Mouse (Mus musculus) CD4-positive, CD25-positive, alpha-beta regulatory T cell, adult 4 months (primary cell): ENCODE results near the gene Tmem120b. TPM values are rescaled to one million over a fixed set of nuclear protein-coding genes. Genes with fewer than 3 reads are reported as not detected.

ENCODE experiments used
- ATAC-seq: one replicate; pipeline ENCODE4 v1.8.0; 2017
- polyA plus RNA-seq, 2 experiments: library from polyadenylated mRNA; unstranded; fragments of 100-300 nt; shearing (Covaris generic); gene quantifications; one replicate each; pipeline ENCODE4 v1.2.1; 2017

Tmem120b gene
- polyA plus RNA-seq, 2 experiments from 2014 or later, result 3.4 to 4.3 TPM

DNA sequence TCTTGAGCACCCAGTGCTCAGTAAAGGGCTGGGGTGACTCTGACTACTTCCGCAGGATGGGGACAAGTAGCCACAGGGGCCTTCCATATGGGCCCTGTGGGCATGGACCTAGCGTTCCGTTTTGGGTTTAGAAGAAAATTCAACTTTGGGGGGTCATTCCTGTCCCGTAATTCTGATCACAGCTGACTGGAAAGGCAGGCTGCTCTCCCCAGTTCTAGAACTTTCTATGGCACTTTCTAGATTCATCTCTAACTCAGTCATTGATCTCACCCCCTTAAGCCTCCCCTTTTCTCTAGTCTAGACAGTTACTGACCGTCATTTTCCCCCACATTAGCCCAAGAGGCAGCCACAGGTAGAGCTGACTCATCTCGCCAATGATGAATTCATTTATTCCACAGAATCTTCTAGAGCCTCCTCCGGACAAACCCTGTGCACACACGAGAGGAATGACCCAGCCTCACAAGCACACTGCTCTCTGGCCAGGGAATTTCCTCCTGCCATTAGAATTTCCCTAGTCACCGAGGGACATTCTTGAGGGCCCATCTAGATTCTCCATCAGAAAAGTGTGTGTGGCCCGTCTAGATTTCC, 61.0 kb downstream of the Tmem120b start:
- ATAC-seq, result no peak

GRCm38 (mm10) chr5:123130030-123130813, 62.0 kb downstream of the Tmem120b start:
- ATAC-seq, result no peak

DNA sequence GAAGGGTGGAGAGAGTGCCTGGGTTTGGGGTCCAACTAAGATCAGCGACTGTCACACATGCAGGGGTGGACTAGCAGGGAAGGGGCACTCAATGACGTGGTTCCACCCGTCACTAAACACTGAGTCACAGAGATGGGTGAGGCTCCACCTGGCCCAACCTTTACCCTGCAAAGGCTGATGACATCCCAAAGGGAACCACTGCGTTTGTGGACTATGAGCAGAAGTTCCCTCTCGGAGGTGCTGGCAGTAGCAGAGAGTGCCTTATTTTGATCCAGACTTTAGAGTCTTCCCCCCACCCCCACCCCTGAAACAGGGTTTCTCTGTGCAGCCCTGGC, 62.6 kb downstream of the Tmem120b start:
- ATAC-seq, result no peak

DNA sequence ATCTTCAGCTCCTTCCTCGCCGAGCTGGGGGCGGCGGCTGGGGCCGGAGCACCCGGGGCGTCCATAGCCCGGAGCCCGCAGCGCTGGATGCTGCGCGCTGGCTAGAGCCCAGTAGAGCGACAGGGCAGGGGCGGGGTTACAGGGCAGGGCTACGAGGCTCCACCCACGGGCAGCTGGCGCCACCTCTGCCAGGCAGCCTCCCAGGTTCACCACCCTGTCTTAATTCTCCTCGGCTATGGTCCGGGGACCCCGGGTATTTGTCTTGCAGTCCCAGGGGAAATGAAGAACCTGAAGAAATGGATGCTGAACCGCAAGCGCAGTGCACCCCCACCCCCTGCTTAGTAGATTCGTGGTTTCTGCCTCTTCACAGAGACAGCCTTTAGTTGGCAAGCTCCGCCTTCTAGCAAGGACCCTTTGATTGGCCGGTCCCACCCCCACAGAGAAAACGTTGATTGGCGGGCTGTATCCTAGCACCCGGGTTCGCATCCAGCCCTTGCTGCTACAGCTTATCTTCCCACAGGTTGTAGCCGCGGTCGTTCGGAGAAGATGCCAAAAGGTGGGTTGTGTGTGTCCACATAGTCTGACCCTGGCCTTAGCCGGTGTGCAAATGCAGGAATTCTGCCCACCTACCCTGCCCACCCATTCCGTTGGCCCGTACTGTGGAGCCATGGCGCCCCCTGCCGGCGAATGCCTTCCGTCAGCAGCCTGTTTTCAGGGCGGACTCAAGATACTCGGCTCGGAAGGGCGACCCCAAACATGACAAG, 64.3 kb downstream of the Tmem120b start, which contains the start of gene Rhof:
TSS of gene Rhof (minus strand) at position 385 of the 764 bp plus-strand sequence.
- ATAC-seq, result peak; percentile 65

DNA sequence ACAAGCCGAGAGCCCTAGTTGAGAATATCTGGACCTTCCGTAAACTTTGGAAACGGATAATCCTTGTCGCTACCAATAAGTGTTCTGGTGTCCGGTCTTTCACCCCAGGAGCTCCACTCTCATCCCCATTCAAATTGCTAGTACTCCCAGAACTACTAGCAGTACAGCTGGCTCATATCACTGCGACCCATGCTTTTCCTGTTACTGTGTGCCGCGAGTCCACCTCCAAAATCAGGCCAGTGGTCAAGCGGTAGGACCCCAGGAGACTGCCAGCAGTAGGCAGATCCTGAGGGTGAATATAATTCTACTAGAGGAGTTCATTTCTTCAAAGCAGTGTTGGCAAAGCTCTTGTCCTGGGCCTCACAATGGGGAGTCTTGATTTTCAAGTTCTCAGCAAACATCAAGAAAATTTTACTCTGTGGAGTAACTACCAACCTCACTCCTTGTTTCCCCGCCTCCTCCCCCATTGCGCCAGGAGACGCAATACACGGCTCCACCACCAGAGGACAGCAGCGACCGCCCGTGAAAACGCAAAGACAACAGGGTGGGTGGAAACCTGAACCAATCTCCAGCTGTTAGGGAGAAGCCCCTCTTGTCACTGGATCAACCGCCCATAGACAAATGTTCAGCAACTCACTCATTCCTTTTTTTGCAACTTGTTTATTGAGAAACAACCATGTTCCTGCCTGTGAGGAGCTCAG, 65.0 kb downstream of the Tmem120b start:
- peak; percentile 5 for ATAC-seq

DNA sequence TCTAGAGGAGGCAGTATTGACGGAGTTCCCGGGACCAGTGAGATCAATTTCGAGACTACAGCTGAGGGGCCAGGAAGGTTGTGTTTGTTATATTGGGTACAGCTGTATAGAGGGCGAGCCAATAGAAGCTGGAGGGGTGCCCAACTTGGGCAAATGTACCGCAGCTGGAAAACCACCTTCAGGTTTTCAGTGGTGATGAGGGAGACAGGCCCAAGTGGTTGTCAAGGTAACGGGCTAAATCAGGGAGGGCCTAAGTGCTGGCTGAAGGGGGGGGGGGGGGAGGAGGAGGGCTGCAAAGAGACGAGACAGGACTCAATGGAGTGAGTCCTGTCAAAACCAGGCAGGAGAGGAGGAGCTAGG, 65.5 kb downstream of the Tmem120b start:
- no peak for ATAC-seq

DNA sequence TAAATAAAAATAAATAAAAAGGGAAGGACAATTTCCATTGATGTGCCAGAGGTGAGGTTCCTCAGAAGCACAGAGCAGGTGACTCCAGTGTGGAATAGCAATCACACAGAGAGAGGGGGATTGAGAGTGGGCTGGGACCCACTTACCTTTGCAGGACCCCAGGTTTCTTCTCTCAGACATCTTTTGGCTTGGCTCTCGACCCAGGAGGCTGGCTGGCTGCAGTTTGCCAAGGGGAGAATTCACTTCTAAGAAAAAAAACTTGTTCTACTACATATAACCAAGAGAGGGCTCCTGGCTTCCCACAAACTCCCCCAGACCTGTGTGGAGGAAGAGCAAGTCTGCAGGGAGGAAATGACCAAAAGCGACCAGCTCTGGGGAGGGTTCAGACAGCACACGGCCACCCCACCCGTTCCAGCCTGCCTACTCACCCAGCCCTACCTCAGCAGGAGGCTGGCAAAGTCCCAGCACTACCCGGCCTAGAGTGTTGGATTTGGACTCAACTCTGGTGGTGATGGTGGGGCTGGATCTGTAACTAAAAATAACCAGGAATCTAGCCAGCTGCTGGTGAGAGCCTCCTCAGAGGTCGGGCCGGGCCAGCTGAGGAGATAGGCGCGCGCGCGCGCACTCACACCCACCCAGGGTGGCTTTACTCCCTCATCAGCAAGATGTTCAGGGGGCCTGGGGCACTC, 66.1 kb downstream of the Tmem120b start:
- no peak for ATAC-seq

DNA sequence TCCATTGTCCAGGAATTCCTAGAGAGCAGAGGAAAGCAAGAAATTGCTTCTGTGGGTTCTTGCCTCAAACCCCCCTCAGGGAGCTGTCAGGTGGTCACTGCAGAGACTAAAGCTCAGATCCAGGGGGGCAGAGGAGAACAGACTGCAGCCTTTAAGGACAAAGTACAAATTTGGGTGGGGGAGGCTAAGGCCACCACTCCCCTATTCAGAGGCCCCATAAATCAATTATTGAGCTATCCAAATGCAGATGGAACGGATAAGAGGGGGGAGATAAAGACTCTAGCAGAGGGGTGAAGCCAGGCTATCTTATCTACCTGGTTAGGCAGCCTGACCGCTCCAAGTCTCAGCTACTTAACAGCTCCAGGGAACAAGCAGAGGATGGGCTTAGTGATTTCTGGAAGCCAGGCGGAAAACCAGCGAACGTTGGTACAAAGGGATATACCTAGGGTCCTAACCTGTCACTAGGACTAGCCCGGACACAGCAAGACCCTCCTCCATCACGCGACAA, 66.7 kb downstream of the Tmem120b start:
- ATAC-seq, result no peak

- ATAC-seq, result no peak
Measured at GRCm38 (mm10) chr5:123135471-123136360, 67.5 kb downstream of the Tmem120b start.

GRCm38 (mm10) chr5:123136361-123137043, 68.3 kb downstream of the Tmem120b start:
- ATAC-seq, result no peak

GRCm38 (mm10) chr5:123137044-123137909, 69.1 kb downstream of the Tmem120b start:
- no peak for ATAC-seq

DNA sequence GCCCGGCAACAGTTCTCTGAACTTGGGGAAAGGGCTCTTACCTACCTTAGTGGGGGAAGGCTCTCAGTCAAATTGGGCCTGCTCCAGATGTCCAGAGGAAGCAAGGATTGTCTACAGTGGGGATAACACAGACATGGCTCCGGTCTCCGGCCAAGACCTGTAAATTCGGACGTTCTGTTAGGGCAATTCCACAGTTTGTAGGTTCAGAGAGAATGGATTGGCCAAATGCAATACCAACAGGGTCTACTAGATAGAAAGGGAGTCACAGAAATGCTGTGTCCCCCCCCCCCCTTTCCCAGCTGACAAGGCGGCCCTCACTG, 69.7 kb downstream of the Tmem120b start:
- no peak for ATAC-seq

DNA sequence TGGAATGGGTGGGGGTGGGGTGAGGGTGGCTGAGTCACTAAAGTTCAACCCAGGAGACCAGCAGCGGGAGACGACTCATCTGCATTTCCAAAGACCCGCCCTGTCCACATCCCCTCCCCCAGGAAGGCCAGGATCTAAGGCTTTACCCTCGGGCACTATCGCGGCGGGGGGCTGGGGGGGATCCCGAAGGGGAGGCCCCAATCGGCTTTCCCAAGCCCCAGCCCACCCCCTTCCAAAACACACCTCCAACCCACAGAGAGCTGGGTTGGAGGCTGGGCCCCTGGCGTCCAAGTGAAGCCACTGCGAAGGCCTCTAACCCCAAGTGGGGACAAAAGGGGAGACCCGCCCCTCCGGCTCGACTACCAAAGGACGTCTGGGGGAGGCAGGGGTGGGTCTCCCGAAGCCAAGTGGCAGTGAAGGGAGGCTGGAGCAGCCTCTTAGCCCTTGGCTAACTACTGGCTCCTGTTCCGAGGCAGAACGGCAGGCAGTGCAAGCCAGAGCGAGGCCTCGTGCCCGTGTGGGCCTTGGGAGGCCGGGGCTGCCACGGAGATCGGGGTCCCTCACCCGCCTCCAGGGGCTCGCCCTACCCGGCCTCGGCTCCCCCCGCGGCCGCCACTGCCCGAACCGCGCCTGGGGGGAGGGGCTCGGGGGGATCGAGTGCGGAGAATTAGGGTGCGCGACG, 70.2 kb downstream of the Tmem120b start:
- no peak for ATAC-seq

- peak; percentile 31 for ATAC-seq
Measured at GRCm38 (mm10) chr5:123138953-123139721, 70.9 kb downstream of the Tmem120b start.

DNA sequence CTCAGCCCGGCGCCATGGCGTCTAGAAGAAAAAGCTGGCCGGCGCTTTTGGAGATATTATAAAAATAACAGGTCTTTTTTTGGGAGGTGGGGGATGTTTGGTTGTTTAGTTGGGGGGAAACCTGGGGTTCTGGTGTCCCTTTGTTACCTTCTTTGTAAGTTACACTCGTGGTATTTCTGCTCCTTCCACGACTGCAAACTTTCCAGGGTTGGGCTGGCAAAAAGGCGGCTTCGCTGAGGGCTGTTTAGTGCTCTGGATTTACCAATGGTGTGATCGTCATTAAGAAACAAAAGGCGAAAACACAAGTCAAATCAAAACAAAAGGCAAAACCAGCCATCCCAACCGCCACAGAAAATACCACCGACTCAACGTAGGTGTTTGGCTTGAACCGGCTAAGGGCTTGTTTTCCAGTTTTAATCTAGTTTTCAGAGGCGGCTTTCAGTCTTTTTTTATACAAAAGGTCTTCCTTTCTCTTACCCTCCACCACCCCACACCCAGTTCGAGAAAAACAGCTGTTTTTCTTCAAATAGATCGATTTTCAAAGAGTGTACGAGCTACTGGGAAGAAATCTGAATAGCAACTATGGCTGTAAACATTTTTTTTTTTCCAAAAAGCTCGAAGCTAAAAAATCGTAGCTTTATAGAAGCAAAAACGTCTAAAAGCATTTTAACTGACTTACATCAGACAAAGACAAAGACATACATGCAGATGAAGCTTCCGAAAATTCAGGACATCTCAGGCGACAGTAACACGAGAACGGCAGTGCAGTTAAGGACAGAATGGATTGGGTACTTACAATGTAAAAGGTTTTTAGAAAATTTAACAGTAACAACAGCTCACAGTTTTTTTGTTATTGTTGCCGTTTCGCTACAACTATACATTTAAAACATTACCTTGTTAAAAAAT, 71.8 kb downstream of the Tmem120b start:
- ATAC-seq, result no peak

- ATAC-seq, result peak; percentile 72
Measured at GRCm38 (mm10) chr5:123140694-123141554, 72.7 kb downstream of the Tmem120b start.
